Comparison of ENCODE assay signal across 12 mouse cellular contexts in genomic region chrX:94480748-94481147, GRCm38 (mm10).
DNase-seq lines count a peak whose midpoint lies in the region; TF ChIP-seq lines count a peak whose summit lies in the region.
"Had no signal": no experiment of that assay in that cellular context is flagged by ENCODE, and none has a peak within 500 bp of the region (broad histone marks: within the 10 kb centered on the region; RNA-seq: fewer than 3 reads in every experiment).

No protein-coding gene starts in this region.

- no peak overlapping the region for H3K4me3 ChIP-seq in layer of hippocampus, adult 2 months
- H3K4me3 ChIP-seq: embryonic facial prominence, embryonic 15.5 days; forebrain, embryonic 15.5 days had no signal

- H3K27ac ChIP-seq in layer of hippocampus, adult 2 months: no peak overlapping the region
- H3K27ac ChIP-seq: embryonic facial prominence, embryonic 15.5 days; forebrain, embryonic 15.5 days; macrophage had no signal

- TF ChIP-seq CTCF in layer of hippocampus, adult 2 months (conservative IDR thresholded peaks at IDR 0.05): peak; percentile 63
- TF ChIP-seq CTCF in brain, embryonic 14.5 days (IDR thresholded peaks at IDR 0.05; ENCODE audit: borderline replicate concordance, extremely low read depth, insufficient read depth, insufficient read length): no peak; the same call in 1 of the 2 replicates

- TF ChIP-seq POLR2A in brain, embryonic 14.5 days (IDR thresholded peaks at IDR 0.05; ENCODE audit: borderline replicate concordance, extremely low read depth, insufficient read depth, insufficient read length, poor library complexity, severe bottlenecking): no peak

- peak; percentile 6 for DNase-seq in adrenal gland, postnatal 14 days
- DNase-seq in adrenal gland, postnatal 36 days: no peak
- no peak for DNase-seq in layer of hippocampus, adult 2 months (ENCODE audit: low spot score in 2 of 2)
- DNase-seq in layer of hippocampus, adult 9-10 months (ENCODE audit: low spot score): no peak
- DNase-seq in 3T3-L1 (ENCODE audit: low read depth, low spot score): peak; percentile 32
- peak; percentile 7 for DNase-seq in brain, embryonic 14.5 days (ENCODE audit: low read depth)
- DNase-seq in urinary bladder, adult 18-20 months (ENCODE audit: low spot score in 2 of 2): no peak
- DNase-seq in cerebellum, adult 8-10 months: no peak
- DNase-seq: cerebellum, postnatal 25 days had no signal

Comparison
In these comparisons a context has a peak if more than half of its experiments do, and no peak if none do; other contexts are left out.
1. DNase-seq: peak in adrenal gland, postnatal 14 days (single experiment), 3T3-L1 (single experiment) and brain, embryonic 14.5 days (single experiment); none in adrenal gland, postnatal 36 days (0 of 2), layer of hippocampus, adult 2 months (0 of 2), layer of hippocampus, adult 9-10 months (single experiment), urinary bladder, adult 18-20 months (0 of 2) and cerebellum, adult 8-10 months (single experiment).